Mouse (Mus musculus): ENCODE measurements around the gene Csnk2a2. TPM values are rescaled to one million over a fixed set of nuclear protein-coding genes. Genes with fewer than 3 reads are reported as not detected.

The Csnk2a2 gene
- polyA plus RNA-seq, 1 experiment from 2014 or later: 7.6 TPM

GRCm38 (mm10) chr8:95447661-95448060, 42.2 kb downstream of the Csnk2a2 start:
- 85% methylated on average over 7 of the region's 7 CpGs for WGBS

GRCm38 (mm10) chr8:95445042-95445441, 44.8 kb downstream of the Csnk2a2 start:
- Histone ChIP-seq H3K27ac (ENCODE audit: low read length) (no peak overlapping the region), H3K27me3 (ENCODE audit: control insufficient read depth, insufficient read depth, low read length) (no peaks in the 10 kb centered on the region), H3K4me2 (ENCODE audit: low read depth, low read length) (no peak overlapping the region), H3K36me3 (ENCODE audit: control insufficient read depth, insufficient read depth, low read length) (no peaks in the 10 kb centered on the region), H3K4me1 (ENCODE audit: control insufficient read depth, insufficient read depth, low read length) (no peaks in the 10 kb centered on the region), H3K4me3 (replicated peaks; ENCODE audit: low read length) (no peak overlapping the region), H3K9me3 (replicated peaks; ENCODE audit: control insufficient read depth, low read length) (no peaks in the 10 kb centered on the region), H3K9ac (ENCODE audit: low read length) (no peak overlapping the region)
- 92% methylated on average over 4 of the region's 4 CpGs for WGBS
- ATAC-seq (ENCODE audit: insufficient read depth, low FRiP score): no peak

More at GRCm38 (mm10) chr8:95447661-95448060, 42.2 kb downstream of the Csnk2a2 start:
- Histone ChIP-seq H3K27me3 (ENCODE audit: control insufficient read depth, insufficient read depth, low read length) (no peaks in the 10 kb centered on the region), H3K9ac (ENCODE audit: low read length) (no peak overlapping the region), H3K4me1 (ENCODE audit: control insufficient read depth, insufficient read depth, low read length) (no peaks in the 10 kb centered on the region), H3K9me3 (replicated peaks; ENCODE audit: control insufficient read depth, low read length) (no peaks in the 10 kb centered on the region), H3K27ac (ENCODE audit: low read length) (no peak overlapping the region), H3K36me3 (ENCODE audit: control insufficient read depth, insufficient read depth, low read length) (peaks cover 6% of the 10 kb centered on the region), H3K4me3 (replicated peaks; ENCODE audit: low read length) (no peak overlapping the region), H3K4me2 (ENCODE audit: low read depth, low read length) (no peak overlapping the region)
- ATAC-seq (ENCODE audit: insufficient read depth, low FRiP score): no peak

- ATAC-seq (ENCODE audit: insufficient read depth, low FRiP score): no peak
- Histone ChIP-seq H3K27me3 (ENCODE audit: control insufficient read depth, insufficient read depth, low read length) (no peaks in the 10 kb centered on the region), H3K36me3 (ENCODE audit: control insufficient read depth, insufficient read depth, low read length) (no peaks in the 10 kb centered on the region), H3K27ac (ENCODE audit: low read length) (no peak overlapping the region), H3K4me2 (ENCODE audit: low read depth, low read length) (no peak overlapping the region), H3K4me1 (ENCODE audit: control insufficient read depth, insufficient read depth, low read length) (no peaks in the 10 kb centered on the region), H3K9ac (ENCODE audit: low read length) (no peak overlapping the region), H3K4me3 (replicated peaks; ENCODE audit: low read length) (no peak overlapping the region), H3K9me3 (replicated peaks; ENCODE audit: control insufficient read depth, low read length) (no peaks in the 10 kb centered on the region)
- WGBS: 32% methylated on average over 5 of the region's 5 CpGs
These were observed 48.3 kb downstream of the Csnk2a2 start for GRCm38 (mm10) chr8:95441491-95442039.

- no peaks in the 10 kb centered on the region for H3K9me3 ChIP-seq (replicated peaks; ENCODE audit: control insufficient read depth, low read length)
- H3K4me1 ChIP-seq (ENCODE audit: control insufficient read depth, insufficient read depth, low read length): no peaks in the 10 kb centered on the region
- H3K4me2 ChIP-seq (ENCODE audit: low read depth, low read length): no peak overlapping the region
- H3K9ac ChIP-seq (ENCODE audit: low read length): no peak overlapping the region
- H3K36me3 ChIP-seq (ENCODE audit: control insufficient read depth, insufficient read depth, low read length): no peaks in the 10 kb centered on the region
- H3K27me3 ChIP-seq (ENCODE audit: control insufficient read depth, insufficient read depth, low read length): no peaks in the 10 kb centered on the region
- no peak overlapping the region for H3K4me3 ChIP-seq (replicated peaks; ENCODE audit: low read length)
- H3K27ac ChIP-seq (ENCODE audit: low read length): no peak overlapping the region
- ATAC-seq (ENCODE audit: insufficient read depth, low FRiP score): no peak
- 61% methylated on average over 5 of the region's 5 CpGs for WGBS
These were observed 49.6 kb downstream of the Csnk2a2 start for GRCm38 (mm10) chr8:95440168-95440709.

GRCm38 (mm10) chr8:95439421-95439820, 50.4 kb downstream of the Csnk2a2 start:
- no peak for ATAC-seq (ENCODE audit: insufficient read depth, low FRiP score)
- Histone ChIP-seq H3K9me3 (replicated peaks; ENCODE audit: control insufficient read depth, low read length) (no peaks in the 10 kb centered on the region), H3K9ac (ENCODE audit: low read length) (no peak overlapping the region), H3K4me3 (replicated peaks; ENCODE audit: low read length) (no peak overlapping the region), H3K27me3 (ENCODE audit: control insufficient read depth, insufficient read depth, low read length) (no peaks in the 10 kb centered on the region), H3K36me3 (ENCODE audit: control insufficient read depth, insufficient read depth, low read length) (no peaks in the 10 kb centered on the region), H3K4me1 (ENCODE audit: control insufficient read depth, insufficient read depth, low read length) (no peaks in the 10 kb centered on the region), H3K4me2 (ENCODE audit: low read depth, low read length) (no peak overlapping the region), H3K27ac (ENCODE audit: low read length) (no peak overlapping the region)
- WGBS: 89% methylated on average over 2 of the region's 2 CpGs

GRCm38 (mm10) chr8:95437341-95437992, 52.4 kb downstream of the Csnk2a2 start:
- 34% methylated on average over 5 of the region's 5 CpGs for WGBS

GRCm38 (mm10) chr8:95435930-95436329, 53.9 kb downstream of the Csnk2a2 start:
- WGBS: 88% methylated on average over 3 of the region's 3 CpGs
- Histone ChIP-seq H3K36me3 (ENCODE audit: control insufficient read depth, insufficient read depth, low read length) (no peaks in the 10 kb centered on the region), H3K4me3 (replicated peaks; ENCODE audit: low read length) (no peak overlapping the region), H3K27me3 (ENCODE audit: control insufficient read depth, insufficient read depth, low read length) (no peaks in the 10 kb centered on the region), H3K4me1 (ENCODE audit: control insufficient read depth, insufficient read depth, low read length) (peaks cover 18% of the 10 kb centered on the region), H3K9me3 (replicated peaks; ENCODE audit: control insufficient read depth, low read length) (no peaks in the 10 kb centered on the region), H3K4me2 (ENCODE audit: low read depth, low read length) (no peak overlapping the region), H3K9ac (ENCODE audit: low read length) (no peak overlapping the region), H3K27ac (ENCODE audit: low read length) (no peak overlapping the region)
- ATAC-seq (ENCODE audit: insufficient read depth, low FRiP score): no peak

More at GRCm38 (mm10) chr8:95437341-95437992, 52.4 kb downstream of the Csnk2a2 start:
- Histone ChIP-seq H3K9me3 (replicated peaks; ENCODE audit: control insufficient read depth, low read length) (no peaks in the 10 kb centered on the region), H3K27ac (ENCODE audit: low read length) (no peak overlapping the region), H3K36me3 (ENCODE audit: control insufficient read depth, insufficient read depth, low read length) (no peaks in the 10 kb centered on the region), H3K27me3 (ENCODE audit: control insufficient read depth, insufficient read depth, low read length) (no peaks in the 10 kb centered on the region), H3K9ac (ENCODE audit: low read length) (no peak overlapping the region), H3K4me1 (ENCODE audit: control insufficient read depth, insufficient read depth, low read length) (peaks cover 14% of the 10 kb centered on the region), H3K4me3 (replicated peaks; ENCODE audit: low read length) (no peak overlapping the region), H3K4me2 (ENCODE audit: low read depth, low read length) (no peak overlapping the region)
- ATAC-seq (ENCODE audit: insufficient read depth, low FRiP score): no peak

GRCm38 (mm10) chr8:95435471-95435870, 54.4 kb downstream of the Csnk2a2 start:
- WGBS: 88% methylated on average over 9 of the region's 9 CpGs
- ATAC-seq (ENCODE audit: insufficient read depth, low FRiP score): no peak
- H3K27ac ChIP-seq (ENCODE audit: low read length): no peak overlapping the region
- no peaks in the 10 kb centered on the region for H3K27me3 ChIP-seq (ENCODE audit: control insufficient read depth, insufficient read depth, low read length)
- H3K36me3 ChIP-seq (ENCODE audit: control insufficient read depth, insufficient read depth, low read length): no peaks in the 10 kb centered on the region
- no peak overlapping the region for H3K4me3 ChIP-seq (replicated peaks; ENCODE audit: low read length)
- H3K9ac ChIP-seq (ENCODE audit: low read length): no peak overlapping the region
- H3K4me2 ChIP-seq (ENCODE audit: low read depth, low read length): no peak overlapping the region
- peaks cover 23% of the 10 kb centered on the region for H3K4me1 ChIP-seq (ENCODE audit: control insufficient read depth, insufficient read depth, low read length)
- H3K9me3 ChIP-seq (replicated peaks; ENCODE audit: control insufficient read depth, low read length): no peaks in the 10 kb centered on the region

GRCm38 (mm10) chr8:95434686-95435439, 55.0 kb downstream of the Csnk2a2 start, which contains the start of gene Cfap20:
Cfap20 (minus strand) TSS chr8:95434869.
- no peaks in the 10 kb centered on the region for H3K36me3 ChIP-seq (ENCODE audit: control insufficient read depth, insufficient read depth, low read length)
- peak within 1 kb of the TSS; percentile 77 for H3K4me2 ChIP-seq (ENCODE audit: low read depth, low read length)
- WGBS: under 1% methylated on average over 46 of the region's 51 CpGs
- peak within 1 kb of the TSS; percentile 97 for H3K4me3 ChIP-seq (replicated peaks; ENCODE audit: low read length)
- H3K27ac ChIP-seq (ENCODE audit: low read length): peak within 1 kb of the TSS; percentile 94
- peak; percentile 98 for ATAC-seq (ENCODE audit: insufficient read depth, low FRiP score)
- H3K9me3 ChIP-seq (replicated peaks; ENCODE audit: control insufficient read depth, low read length): no peaks in the 10 kb centered on the region
- peak within 1 kb of the TSS; percentile 97 for H3K9ac ChIP-seq (ENCODE audit: low read length)
- H3K27me3 ChIP-seq (ENCODE audit: control insufficient read depth, insufficient read depth, low read length): no peaks in the 10 kb centered on the region
- peaks cover 29% of the 10 kb centered on the region for H3K4me1 ChIP-seq (ENCODE audit: control insufficient read depth, insufficient read depth, low read length)
